Mouse (Mus musculus) urinary bladder, postnatal 25 days (tissue): ENCODE results near the gene Gdpd5.

ENCODE experiments used
- DNase-seq: peaks from one replicate; pipeline ENCODE4 v3.0.0; 2022; ENCODE audit warnings: low spot score

The Gdpd5 gene

DNA sequence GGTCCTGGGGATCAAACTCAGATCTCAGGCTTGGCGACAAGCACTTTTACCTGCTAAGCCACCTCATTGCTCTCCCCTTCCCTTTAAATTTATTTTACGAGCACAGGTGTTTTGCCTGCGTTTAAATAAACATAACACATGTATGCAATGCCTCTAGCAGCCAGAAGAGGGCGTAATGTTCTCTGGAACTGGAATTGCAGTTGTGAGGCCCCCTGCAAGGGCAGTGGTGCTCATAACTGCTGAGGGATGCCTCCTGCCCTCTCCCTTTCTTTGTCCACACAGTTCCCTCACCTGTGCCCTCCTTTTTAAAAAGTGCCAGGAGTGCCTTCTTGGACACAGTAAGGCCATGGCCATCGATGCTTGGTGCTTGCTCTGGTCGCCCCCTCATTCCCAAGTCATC lies 62.8 kb downstream of the Gdpd5 start:
- DNase-seq, result no peak

DNA sequence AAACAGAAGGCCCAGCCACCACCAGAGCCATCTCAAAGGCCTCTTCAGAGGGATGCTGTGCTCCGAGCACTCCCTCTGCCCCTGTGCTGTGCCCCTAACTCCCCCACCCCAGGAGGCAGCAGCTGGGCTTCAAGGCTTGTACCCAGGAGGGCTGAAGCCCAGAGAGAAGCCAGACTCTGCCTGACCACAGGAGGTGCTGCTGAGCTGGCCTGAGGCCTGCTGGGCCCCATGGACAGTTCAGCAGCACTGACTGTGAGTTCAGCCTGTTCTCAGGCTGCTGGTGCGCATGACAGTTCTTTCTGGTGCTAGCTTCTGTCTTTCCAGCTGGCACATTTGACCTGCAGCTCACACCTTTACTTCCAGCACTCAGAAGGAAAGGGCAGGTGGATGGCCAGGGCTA lies 64.6 kb downstream of the Gdpd5 start:
- no peak for DNase-seq

DNA sequence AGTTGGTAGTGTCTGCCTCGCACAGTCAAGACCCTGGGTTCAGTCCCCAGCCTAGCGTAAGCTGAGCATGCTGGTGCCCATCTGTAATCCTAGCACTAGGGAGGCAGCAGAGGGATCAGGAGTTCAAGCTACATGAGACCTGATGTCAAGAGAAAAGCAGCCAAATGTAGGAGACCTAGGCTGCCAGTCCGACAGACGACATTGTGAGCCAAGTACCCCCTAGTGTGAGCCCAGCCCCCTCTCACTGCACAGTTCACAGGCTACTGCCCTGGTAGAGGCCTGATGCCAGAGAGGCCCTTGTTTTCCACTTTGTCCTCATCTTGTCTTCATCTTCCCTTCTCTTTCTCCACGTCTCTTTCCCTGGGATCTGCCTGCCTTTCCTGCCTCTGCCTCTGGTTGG lies 66.1 kb downstream of the Gdpd5 start:
- no peak for DNase-seq

DNA sequence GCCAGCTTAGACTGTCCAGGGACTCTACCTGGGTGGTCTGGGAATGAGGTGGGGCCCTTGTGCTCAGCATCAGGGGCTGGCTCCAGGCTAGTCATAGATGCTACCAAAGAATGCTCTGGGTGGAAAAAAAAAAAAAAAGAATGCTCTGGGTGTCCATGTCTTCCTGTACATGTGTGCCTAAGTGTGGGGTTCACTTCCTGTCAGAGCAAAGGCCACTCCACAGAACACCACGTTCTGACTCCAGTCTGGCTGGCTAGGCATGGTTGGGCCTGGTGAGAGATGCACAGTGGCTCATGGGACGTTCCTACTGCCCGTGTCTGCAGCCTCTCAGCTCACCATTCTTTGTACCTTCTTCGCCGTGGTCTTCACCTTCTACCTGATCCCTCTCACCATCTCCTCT lies 67.4 kb downstream of the Gdpd5 start:
- no peak for DNase-seq

DNA sequence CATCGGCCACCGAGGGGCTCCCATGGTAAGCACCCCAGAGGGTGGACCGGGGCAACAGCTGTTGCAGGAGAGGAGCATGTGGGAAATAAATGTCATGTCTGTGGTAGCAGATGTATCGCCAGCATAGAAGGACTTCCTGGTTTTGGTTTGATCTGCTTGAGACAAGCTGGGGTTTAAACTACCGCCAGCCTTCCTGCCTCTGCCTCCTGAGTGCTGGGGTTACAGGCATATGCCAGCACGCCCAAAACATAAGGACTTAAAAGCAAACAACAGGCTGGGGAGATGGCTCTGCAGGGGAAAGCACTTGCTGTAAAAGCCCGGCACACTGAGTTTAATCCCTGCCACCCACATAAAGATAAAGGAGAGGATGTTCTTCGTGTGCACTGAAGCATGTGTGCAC lies 67.8 kb downstream of the Gdpd5 start:
- DNase-seq, result no peak

DNA sequence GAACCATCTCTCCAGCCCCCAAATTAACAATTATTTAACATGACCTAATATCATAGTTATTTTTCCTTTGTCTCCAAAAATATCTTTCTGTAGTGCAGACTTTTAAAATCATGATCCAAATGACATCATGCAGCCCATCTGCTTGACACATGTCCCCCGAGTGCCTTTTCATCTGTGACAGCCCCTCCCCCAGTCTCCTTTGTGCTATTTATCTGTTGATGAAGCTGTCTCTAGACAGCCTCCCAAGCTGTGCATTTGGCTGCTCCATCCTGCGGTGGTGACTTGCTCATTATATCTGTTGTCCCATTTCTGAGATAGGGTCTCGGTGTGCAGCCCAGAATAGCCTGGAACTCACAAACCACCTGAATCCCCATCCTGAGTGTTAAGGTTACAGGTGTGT lies 68.5 kb downstream of the Gdpd5 start:
- no peak for DNase-seq

DNA sequence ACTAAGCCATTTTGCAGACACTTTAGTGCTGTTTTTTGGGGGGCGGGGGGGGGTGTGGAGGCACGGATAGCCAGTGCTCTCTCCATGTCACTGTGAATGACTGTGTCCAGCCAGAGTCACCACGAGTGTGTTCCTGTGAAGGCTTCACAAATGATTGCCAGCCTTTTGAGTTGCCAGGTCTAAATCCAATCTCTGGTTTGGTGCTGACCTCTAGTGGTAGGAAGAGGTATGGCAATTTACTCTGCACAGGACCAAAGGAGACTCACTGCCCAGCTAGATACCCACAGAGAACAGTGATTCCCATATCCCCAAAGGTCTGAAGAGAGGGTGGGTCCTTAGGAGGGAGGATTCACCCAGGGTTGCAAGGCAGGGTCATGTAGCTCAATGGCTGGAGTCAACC lies 69.5 kb downstream of the Gdpd5 start:
- peak; percentile 60 for DNase-seq

DNA sequence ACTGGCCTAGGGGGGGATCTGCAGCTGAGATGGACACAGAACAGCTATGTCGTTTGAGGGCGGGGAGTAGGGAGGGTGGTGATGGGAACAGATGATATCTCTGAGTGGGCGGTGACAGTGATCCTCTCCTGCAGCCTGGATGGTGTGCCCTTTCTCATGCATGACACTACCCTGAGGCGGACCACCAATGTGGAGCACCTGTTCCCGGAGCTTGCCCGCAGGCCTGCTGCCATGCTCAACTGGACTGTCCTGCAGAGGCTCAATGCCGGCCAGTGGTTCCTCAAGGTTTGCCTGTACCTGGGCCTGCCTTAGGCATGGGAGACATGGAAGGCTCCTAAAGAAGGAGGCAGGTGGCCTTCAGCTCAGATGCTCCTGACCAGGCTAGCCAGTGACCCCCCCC lies 71.6 kb downstream of the Gdpd5 start:
- no peak for DNase-seq

DNA sequence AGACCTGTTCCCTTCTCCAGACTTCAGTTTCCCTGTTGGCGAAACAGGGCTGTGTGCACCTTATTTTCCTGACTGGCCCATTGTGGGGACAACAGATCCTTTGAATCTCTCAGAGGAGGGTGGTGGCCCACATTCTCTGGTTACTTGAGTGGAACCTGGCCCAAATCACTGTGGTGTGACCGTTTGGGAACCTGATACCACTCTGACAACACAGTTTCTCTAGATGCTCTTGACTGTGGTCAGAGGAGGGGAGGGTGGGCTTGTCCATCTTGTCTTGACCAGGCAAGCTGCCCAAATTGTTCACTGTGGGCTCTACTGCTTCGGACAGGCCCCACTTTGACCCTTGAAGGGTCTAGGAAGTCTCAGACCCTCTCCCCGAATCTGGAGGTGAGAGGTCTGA lies 72.8 kb downstream of the Gdpd5 start:
- no peak for DNase-seq

DNA sequence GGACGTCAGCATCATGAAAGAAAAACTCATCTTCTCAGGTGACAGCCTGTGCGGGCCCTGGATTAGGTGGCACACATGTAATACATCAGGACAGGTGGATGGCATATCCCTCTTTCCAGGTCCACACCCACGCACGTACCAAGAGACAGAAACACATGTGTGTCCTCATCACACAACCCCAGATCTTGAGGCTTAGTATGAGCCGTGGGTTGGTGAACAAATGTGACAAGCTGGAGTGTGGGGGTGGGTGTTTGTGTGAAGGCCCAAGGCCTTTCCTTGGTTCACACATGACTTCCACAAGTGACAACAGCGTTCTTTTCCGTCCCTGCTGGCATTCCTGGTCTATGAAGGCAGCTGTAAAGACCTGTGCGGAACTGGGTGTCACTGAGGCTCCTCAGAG lies 77.6 kb downstream of the Gdpd5 start:
- no peak for DNase-seq

DNA sequence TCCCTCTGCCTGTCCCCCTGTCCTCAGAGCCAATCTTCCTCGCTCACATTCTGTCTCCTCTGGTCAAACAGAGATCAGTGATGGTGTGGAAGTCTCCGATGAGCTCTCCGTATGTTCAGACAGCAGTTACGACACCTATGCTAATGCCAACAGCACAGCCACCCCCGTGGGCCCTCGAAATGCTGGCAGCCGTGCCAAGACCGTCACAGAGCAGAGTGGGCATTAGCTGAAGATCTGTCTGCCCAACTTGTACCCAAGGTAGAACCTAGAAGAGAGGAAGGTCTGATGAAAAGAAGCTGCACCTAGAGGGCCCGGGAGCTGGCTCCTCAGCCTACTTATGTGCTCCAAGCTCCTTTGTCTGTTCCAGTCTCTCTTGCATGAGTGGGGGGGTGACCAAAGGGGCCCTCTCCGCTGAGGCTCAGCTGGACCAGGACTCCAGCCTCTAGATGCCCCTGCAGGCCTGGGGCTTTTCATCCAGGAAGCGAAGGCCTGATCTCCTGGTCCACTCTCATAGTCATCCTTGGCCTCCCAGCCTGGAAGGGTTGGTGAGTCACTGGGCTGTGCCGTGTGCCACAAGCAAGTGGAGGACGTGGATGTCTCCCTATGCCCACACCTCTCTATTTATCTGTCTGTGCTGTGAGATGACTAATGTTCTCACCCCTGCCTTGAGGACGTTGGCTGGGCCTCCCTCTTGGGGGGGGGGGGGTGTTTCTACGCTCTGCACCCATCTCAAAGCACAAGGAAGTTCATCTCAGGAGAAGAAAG lies 78.9 kb downstream of the Gdpd5 start:
- DNase-seq, result no peak

DNA sequence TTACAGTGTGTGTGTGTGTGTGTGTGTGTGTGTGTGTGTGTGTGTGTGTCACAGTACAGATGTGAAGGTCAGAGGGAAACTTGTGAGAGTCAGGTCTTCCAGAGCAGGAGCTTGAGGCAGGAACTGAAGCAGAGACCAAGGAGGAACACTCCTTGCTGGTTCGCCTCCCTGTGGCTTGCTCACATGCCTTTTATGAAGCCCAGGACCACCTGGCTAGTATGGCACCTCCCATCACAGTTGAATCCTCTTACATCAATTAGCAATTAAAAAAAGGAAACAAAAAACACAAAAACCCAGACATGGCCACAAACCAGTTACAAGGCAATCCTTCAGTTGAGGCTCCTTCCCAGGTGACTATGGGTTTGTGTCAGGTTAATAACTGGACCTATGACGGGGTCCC lies 81.9 kb downstream of the Gdpd5 start:
- DNase-seq, result no peak

DNA sequence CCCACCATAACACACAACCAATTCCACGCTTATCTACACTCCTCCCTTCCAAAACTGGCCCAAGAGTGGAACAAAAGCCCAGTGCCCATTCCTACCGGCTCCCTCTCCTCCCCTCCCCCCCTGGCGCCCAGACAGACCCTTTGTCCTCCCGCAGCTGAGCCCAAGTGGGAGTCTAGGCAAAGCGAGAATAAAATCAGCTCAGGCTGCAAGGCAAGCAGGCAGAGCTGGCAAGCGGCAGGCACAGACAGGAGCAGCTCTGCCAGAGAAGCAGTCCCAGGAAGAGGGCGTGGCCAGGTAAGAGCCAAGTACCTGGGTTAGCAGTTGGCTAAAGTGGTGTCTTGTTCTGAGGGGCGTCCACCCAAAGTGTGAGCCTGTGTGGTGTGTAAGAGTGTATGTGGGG lies 84.6 kb downstream of the Gdpd5 start, which contains the start of gene Klhl35:
TSS of gene Klhl35 (plus strand) at position 194 of the 400 bp plus-strand sequence.
- no peak for DNase-seq

DNA sequence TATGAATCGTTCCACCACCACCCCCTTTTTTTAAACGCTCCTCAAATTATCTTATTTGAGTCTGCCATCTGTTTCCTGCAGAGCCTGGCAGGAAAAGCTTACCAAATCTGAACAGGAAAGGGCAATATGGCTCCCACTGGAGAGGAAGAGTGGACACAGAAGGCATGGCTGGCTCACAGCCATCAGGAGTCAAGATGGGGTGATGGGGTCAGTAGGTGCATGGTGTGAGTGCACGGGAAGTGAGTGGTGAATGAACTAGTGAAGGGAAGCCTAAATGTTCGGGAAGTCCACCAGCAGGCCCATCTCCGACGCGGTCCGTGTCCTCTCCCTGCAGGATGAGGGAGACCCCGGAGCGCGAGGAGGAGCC lies 86.7 kb downstream of the Gdpd5 start:
- DNase-seq, result peak; percentile 30

DNA sequence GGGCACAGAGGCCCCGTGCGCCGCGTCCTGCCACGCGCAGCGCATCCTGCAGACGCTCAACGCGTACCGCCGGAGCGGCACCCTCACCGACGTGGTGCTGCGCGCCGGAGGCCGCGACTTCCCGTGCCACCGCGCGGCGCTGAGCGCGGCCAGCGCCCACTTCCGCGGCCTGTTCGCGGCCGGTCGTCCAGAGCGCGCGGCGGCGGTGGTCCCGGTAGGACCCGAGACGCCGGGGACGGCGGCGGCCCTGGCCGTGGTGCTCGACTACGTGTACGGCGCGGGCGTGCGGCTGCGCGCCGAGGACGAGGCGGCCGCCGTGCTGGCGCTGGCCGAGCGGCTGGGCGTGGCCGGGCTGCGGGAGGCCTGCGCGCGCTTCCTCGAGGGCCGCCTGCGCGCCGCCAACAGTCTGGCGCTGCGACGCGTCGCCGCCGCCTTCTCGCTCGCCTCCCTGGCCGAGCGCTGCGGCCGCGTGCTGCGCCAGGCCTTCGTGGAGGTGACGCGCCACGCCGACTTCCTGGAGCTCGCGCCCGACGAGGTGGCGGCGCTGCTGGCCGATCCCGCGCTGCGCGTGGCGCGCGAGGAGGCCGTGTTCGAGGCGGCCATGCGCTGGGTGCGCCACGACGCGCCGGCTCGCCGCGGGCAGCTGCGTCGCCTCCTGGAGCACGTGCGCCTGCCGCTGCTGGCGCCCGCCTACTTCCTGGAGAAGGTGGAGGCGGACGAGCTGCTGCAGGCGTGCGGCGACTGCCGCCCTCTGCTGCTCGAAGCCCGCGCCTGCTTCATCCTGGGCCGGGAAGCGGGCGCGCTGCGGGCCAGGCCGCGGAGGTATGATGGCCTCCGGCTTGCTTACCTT lies 87.3 kb downstream of the Gdpd5 start:
- peak; percentile 50 for DNase-seq

DNA sequence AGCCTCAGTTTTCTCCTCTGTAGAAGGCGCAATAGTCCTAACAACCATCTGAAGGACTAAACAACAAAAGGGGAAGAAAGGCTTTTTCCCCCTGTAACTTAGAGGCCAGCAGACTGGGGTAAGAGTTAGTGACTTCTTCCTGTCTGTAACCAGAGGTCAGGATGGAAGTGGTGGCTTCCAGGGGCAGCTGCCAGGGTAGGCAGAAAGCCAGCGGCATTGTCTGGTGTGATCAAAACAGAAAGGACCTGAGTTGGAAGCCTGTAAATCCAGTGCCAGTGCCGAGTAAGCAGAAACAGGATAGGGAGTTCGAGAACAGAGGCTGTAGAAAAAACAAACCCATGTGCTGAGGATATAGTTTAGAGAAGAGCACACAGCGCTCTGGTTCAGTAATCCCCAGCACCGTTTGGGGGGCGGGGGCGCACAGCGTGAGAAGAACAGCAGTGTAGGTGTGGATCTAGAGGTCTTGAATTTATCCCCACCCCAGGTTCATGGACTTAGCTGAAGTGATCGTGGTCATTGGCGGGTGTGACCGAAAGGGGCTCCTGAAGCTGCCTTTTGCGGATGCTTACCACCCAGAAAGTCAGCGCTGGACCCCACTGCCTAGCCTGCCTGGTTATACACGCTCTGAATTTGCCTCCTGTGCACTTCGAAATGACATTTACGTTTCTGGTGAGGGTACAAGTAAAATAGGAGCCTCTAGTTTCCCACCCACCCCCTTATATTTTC lies 88.6 kb downstream of the Gdpd5 start:
- no peak for DNase-seq

DNA sequence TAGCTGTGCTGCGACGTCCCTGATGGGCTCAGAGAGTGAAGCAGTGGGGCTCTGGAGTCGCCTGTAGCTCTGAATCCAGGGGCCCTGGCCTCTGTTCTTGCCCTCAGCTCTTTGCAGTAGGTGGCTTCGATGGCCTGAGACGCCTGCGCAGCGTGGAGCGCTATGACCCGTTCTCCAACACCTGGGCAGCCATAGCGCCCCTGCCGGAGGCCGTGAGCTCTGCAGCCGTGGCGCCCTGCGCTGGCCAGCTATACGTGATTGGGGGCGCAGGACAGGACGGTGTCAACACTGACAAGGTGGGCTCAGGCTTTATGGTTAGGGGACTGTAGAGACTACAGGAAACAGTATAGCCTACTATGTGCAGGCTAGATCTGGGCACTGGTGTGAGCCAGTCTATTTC lies 90.4 kb downstream of the Gdpd5 start:
- DNase-seq, result no peak

DNA sequence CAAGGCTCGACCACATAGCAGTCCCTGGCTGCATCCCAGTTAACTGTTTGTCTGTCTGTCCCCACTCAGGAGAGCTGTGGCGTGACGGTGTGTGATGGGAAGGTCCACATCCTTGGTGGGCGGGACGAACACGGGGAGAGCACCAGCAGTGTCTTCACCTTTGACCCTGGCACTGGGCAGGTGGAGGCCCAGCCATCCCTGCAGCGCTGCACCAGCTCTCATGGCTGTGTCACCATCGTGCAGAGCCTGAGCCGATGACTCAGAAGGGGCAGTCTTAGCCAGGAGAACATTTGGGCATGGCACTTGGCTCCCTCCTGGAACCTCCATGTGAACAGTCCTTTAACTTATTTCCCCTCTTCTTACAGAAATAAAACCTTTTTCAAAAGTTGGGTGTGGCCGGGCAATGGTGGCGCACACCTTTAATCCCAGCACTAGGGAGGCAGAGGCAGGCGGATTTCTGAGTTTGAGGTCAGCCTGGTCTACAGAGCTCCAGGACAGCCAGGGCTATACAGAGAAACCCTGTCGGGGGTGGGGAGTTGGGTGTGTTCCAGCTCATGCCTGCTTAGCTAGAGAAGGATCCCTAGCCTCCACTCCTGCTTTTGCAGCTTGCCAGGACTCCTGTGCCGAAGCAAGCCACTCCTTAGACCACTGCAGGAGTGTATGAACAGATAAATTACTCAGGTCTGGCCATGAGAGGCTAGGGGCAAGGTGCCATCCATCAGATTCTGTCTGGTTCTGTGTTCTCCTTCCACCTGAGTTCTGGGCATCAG lies 92.6 kb downstream of the Gdpd5 start:
- DNase-seq, result no peak

DNA sequence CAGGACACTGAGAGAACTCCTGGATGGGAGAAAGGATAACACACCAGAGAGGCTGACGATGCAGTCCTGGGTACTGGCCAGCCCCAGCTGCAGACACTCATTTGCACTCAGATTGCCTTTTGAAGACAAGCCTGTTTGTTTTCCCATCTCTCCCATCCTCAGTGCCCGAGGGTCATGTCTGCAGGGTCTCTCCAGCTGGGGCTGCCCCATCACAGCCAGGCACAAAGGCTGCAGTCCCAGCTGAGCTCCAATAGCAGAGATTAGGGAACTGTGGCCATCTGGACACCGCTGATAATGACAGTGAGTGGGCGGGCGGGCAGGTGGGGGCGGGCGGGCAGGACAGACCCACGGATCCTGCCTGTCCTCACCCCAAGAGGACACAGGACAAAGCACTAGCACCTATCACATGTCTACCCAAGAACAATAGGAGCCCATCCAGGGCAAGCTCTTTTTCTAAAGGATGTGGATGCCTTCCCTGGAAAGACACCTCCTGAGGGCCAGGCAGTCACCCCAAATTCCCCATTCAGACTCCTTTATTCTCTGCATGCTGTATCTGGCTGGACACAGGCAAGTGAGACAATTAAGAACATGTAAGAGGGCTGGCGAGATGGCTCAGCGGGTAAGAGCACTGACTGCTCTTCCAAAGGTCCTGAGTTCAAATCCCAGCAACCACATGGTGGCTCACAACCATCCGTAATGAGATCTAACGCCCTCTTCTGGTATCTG lies 93.8 kb downstream of the Gdpd5 start:
- no peak for DNase-seq

DNA sequence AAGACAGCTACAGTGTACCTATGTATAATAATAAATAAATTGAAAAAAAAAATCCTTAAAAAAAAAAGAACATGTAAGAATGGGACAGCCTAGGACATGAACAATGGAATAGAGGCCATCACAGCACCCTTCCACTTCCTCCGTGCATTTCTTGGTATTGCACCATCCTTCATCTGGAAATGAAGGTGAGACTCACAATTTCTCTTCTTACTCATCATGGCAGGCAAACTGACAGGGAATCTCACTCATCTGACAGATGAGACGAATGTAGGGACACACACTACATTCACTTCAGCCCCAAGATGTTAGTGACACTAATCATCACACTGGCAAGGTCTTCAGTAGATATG lies 94.3 kb downstream of the Gdpd5 start:
- DNase-seq, result no peak

DNA sequence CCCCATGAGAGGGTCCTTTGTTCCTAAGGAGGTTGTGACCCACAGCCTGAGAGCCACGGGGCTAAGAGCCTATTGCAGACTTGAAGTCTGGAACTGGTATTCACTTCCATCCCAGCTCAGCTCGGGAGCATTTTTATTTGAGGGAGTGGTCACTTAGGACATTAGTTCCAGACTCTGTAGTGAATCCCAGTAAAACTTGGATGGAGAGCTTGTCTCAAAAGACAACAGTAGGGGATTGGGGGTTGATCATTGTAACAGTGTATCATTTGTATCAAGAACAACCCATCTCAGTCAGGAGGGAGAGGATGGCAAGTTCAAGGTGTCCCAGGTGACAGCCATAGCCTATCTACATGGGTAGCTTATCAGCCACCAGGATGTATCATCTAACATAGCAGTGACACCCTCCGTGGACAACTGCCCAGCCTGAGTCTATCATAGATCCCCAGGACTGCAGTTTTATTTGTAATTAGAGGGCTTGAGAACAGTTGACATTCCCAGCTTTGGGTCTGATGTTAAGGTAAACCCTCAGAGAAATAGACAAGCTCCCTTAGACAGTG lies 95.4 kb downstream of the Gdpd5 start:
- no peak for DNase-seq
